Mouse (Mus musculus) hematopoietic stem cell, adult 5-6 weeks (primary cell): Measurements from ENCODE around the gene Tmem79. TPM values are rescaled to one million over a fixed set of nuclear protein-coding genes. Genes with fewer than 3 reads are reported as not detected.
A peak's percentile ranks its signal among the peaks of the same experiment; 100 is the strongest.

Source experiments
- ATAC-seq, 2 experiments: fragments of 125-278 bp in 1 of 2; replicated peaks in 1 of 2; 2 replicates each; pipeline ENCODE4 v1.8.0; 2016 to 2017; ENCODE audit warnings: inconsistent platforms in 2 of 2, mild to moderate bottlenecking in 2 of 2, moderate number of reproducible peaks in 2 of 2, low read depth in 1 of 2, moderate TSS enrichment in 1 of 2; ENCODE audit not compliant: low FRiP score in 2 of 2, poor library complexity in 2 of 2, severe bottlenecking in 2 of 2, insufficient read depth in 1 of 2, low TSS enrichment in 1 of 2
- total RNA-seq: library from RNA; stranded (forward); fragments of 172-1452, 232-1000 nt; gene quantifications from 2 replicates; pipeline ENCODE4 v1.2.3, GENCODE M21; 2017

Gene Tmem79
- total RNA-seq, 1 experiment from 2014 or later: 1.2 TPM

- ATAC-seq: peak; percentile 4 to 19; a peak in 1 of 4 replicates
Measured at GRCm38 (mm10) chr3:88361096-88361495, 25.1 kb upstream of the Tmem79 start.

GRCm38 (mm10) chr3:88359989-88360388 lies 24.0 kb upstream of the Tmem79 start:
- no peak for ATAC-seq

DNA sequence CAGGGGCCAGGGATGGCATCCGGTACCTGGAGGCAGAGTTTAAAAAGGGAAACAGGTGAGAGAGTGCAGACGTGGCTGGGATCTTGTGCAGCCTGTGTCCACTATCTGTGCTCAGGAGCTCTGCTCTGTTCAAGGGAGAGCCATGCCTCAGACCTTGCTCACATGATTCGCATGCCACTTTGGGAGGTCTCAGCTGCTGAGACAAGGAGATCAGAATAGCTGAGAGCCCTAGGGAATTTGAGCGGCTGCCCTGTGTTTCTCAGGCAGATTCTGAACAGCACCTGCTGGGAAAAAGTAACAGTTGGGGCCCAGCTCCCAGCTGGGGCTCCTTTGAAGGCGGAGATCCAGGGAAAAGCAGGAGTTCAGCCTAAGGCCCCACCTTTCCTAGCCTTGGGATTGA lies 23.6 kb upstream of the Tmem79 start:
- ATAC-seq: no peak

GRCm38 (mm10) chr3:88354396-88355165 lies 18.6 kb upstream of the Tmem79 start:
- no peak for ATAC-seq

GRCm38 (mm10) chr3:88352907-88353306 lies 17.0 kb upstream of the Tmem79 start:
- no peak for ATAC-seq

DNA sequence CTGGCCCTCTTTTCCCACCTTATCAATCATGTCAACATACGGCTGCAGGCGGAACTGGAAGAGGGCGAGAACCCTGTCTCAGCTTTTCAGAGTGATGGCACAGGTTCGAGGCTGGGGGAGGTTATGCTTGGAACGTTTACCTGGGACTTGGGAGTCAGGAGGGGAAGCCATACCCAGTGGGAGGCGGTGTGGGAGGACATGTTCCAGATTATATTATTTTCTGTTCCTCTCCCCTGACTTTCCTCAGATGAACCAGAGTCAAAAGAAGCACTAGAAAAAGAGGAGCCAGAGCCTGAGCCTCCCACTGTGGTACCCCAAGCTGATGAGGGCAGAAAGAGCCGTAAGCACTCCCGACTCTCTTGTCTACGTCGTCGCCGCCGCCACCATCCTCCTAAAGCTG lies 14.8 kb upstream of the Tmem79 start:
- ATAC-seq: no peak

GRCm38 (mm10) chr3:88339006-88339405 lies 3.1 kb upstream of the Tmem79 start:
- ATAC-seq: no peak

- peak in 1 of 2 experiments; percentile 23; a peak in 2 of 4 replicates for ATAC-seq
Measured at GRCm38 (mm10) chr3:88338316-88338715, 2.4 kb upstream of the Tmem79 start.

DNA sequence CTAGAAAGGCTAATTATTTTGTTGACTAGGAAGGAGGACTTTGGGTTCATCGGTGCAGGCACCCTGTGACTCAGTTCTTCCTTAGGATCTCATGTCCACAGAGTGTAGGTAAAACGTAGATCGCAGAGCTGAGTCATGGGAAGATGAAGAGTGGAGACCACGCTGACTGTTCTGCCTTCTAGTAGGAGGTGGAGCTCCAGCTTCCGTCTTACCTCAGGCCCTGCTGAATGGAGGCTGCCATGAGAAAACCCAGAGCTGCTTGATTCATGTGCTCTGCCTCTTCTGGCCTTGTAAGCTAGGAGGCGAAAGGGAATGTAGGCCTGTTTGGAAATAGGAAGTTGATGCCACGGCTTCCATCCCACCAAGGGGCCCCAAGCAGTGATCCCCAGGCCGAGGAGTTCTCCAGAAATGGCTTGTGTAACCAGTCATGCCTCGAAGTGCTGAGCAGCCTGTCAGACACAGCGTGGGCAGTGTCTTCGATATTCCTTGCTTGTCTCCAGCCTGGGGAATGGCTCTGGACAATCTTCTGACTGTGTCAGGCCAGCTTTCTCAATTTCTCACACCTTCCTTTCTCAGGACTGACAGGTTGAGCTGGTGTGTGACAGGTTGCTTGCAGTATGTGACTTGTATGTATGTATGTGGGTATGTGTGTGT lies 1.5 kb upstream of the Tmem79 start:
- ATAC-seq: peak; percentile 13 to 46; a peak in 3 of 4 replicates

DNA sequence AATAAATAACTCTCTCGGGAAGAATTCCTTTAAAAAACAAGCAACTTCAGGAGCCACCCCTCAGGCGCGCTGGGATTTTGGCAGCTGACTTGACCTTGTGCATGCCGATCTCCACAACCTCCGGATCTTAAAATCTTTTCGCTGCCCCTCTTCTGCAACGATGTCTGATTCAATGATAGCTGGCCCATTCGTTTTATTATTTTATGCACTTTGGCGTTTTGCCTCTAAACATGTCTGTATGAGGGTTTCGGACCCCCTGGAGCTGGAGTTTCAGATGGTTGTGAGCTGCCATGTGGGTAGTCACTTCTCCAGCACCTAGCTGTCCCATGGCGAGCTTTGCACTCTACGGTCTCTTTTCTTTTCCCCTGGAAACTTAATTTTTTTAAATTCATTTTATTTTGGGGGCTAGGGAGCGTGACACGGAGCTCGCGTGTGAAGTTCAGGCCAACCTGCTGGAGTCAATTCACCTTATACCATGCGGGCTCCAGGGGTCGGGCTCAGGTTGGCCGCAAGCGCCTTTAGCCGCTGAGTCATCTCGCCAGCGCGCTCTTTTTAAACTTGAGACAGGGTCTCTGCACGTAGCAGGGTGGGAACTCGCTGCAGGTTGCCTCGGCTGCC lies 403 bp downstream of the Tmem79 start:
- peak; percentile 36 to 63 for ATAC-seq

- no peak for ATAC-seq
Measured at GRCm38 (mm10) chr3:88334902-88335435, 979 bp downstream of the Tmem79 start.

GRCm38 (mm10) chr3:88334029-88334658 lies 1.8 kb downstream of the Tmem79 start:
- no peak for ATAC-seq

- ATAC-seq: peak in 1 of 2 experiments; percentile 44; a peak in 1 of 4 replicates
Measured at GRCm38 (mm10) chr3:88331282-88331681, 4.7 kb downstream of the Tmem79 start.

- no peak for ATAC-seq
Measured at GRCm38 (mm10) chr3:88328956-88329355, 7.0 kb downstream of the Tmem79 start.

DNA sequence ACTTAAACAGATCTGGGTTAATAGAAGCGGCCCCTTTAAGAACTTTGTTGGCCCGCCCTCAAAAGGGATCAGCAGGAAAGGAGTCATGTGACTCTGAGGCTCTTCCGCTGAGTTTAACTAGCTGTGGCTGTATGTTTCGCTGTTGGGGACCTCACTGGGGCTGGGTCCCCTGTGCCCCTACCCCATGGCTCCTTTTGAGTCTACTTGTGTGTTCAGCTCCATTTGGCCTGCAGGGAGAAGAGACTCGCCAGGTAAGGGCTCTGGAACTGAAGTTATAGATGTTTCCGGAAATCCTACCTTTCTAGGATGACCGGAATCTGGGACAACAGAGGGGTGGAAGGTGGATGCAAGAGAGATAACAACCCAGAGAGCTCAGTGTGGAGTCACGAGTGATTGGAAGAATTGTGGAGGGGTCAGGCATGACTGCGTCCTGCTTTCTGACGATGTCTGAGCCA lies 11.0 kb downstream of the Tmem79 start, which contains the start of gene Glmp:
Gene Glmp (plus strand): TSS at position 73 of the 455 bp plus-strand sequence.
- ATAC-seq: peak; percentile 67 to 91

- ATAC-seq: no peak
Measured at GRCm38 (mm10) chr3:88299172-88299571, 36.8 kb downstream of the Tmem79 start.

GRCm38 (mm10) chr3:88297321-88297851 lies 38.6 kb downstream of the Tmem79 start:
- peak; percentile 3 to 20; a peak in 2 of 4 replicates for ATAC-seq
